Comparison of ENCODE assay signal across 12 mouse cellular contexts in genomic region chr4:137943540-137943939, GRCm38 (mm10). TPM values are rescaled to one million over a fixed set of nuclear protein-coding genes. Genes with fewer than 3 reads are reported as not detected.
DNase-seq lines count a peak whose midpoint lies in the region; ATAC-seq and TF ChIP-seq lines count a peak whose summit lies in the region.
"Had no signal": no experiment of that assay in that cellular context is flagged by ENCODE, and none has a peak within 500 bp of the region (broad histone marks: within the 10 kb centered on the region; RNA-seq: fewer than 3 reads in every experiment).

No protein-coding gene starts in this region.

- 69% methylated on average over 10 of the region's 10 CpGs for WGBS in heart, adult 2 months
- 13% methylated on average over 10 of the region's 10 CpGs for WGBS in liver, adult 2 months
- 84% methylated on average over 10 of the region's 10 CpGs for WGBS in liver, embryonic 11.5 days
- WGBS in liver, postnatal 0 days (ENCODE audit: insufficient replicate concordance) = 60% methylated on average over 10 of the region's 10 CpGs

- TF ChIP-seq POLR2A in heart, adult 2 months (IDR thresholded peaks at IDR 0.05; ENCODE audit: insufficient read depth, low read depth, low read length) = no peak
- TF ChIP-seq POLR2A in liver, adult 2 months (IDR thresholded peaks at IDR 0.05; ENCODE audit: extremely low read depth, insufficient read depth, low read length) = no peak

- H3K4me1 ChIP-seq in heart, adult 2 months (ENCODE audit: control insufficient read depth, insufficient read depth, low read length) = peaks cover 5% of the 10 kb centered on the region
- H3K4me1 ChIP-seq in liver, adult 2 months (ENCODE audit: control insufficient read depth, insufficient read depth, low read length) = peaks cover 18% of the 10 kb centered on the region
- H3K4me1 ChIP-seq in liver, embryonic 11.5 days (replicated peaks; ENCODE audit: control insufficient read depth, insufficient read depth, low read length) = no peaks in the 10 kb centered on the region
- peaks cover 4% of the 10 kb centered on the region for H3K4me1 ChIP-seq in liver, postnatal 0 days (ENCODE audit: insufficient read depth)
- H3K4me1 ChIP-seq: stomach, embryonic 15.5 days had no signal

- no peak for TF ChIP-seq CTCF in heart, adult 2 months (IDR thresholded peaks at IDR 0.05)
- no peak for TF ChIP-seq CTCF in liver, adult 2 months (IDR thresholded peaks at IDR 0.05; ENCODE audit: low read depth, low read length)
- TF ChIP-seq CTCF in liver, postnatal 0 days (IDR thresholded peaks at IDR 0.05; ENCODE audit: low read depth) = no peak

- peak overlapping the region; percentile 44 for H3K27ac ChIP-seq in heart, adult 2 months
- peak overlapping the region; percentile 91 for H3K27ac ChIP-seq in liver, adult 2 months (replicated peaks; ENCODE audit: insufficient read depth, low read depth, low read length)
- H3K27ac ChIP-seq in liver, embryonic 11.5 days (ENCODE audit: low read depth, low read length) = no peak overlapping the region
- H3K27ac ChIP-seq in liver, postnatal 0 days (ENCODE audit: low read depth) = peak overlapping the region; percentile 84
- H3K27ac ChIP-seq: limb, embryonic 10.5 days; stomach, embryonic 15.5 days had no signal

- H3K4me3 ChIP-seq in heart, adult 2 months = no peak overlapping the region
- no peak overlapping the region for H3K4me3 ChIP-seq in liver, adult 2 months (ENCODE audit: insufficient read depth, low read depth, low read length)
- H3K4me3 ChIP-seq in liver, embryonic 11.5 days (ENCODE audit: low read depth, low read length) = no peak overlapping the region
- H3K4me3 ChIP-seq in liver, postnatal 0 days (ENCODE audit: low read depth, low read length) = no peak overlapping the region
- H3K4me3 ChIP-seq: limb, embryonic 10.5 days; midbrain, embryonic 15.5 days; stomach, embryonic 15.5 days had no signal

- H3K9me3 ChIP-seq in liver, embryonic 11.5 days (ENCODE audit: control insufficient read depth, low read length) = no peaks in the 10 kb centered on the region
- H3K9me3 ChIP-seq in liver, postnatal 0 days (ENCODE audit: low read length) = no peaks in the 10 kb centered on the region
- H3K9me3 ChIP-seq: midbrain, embryonic 15.5 days; stomach, embryonic 15.5 days had no signal

- H3K9ac ChIP-seq in heart, adult 2 months (ENCODE audit: low read depth, low read length) = no peak overlapping the region
- H3K9ac ChIP-seq in liver, adult 2 months (ENCODE audit: low read depth, low read length) = 0 out of 2 replicates have a peak overlapping the region, but pooled peaks have one; percentile 15
- H3K9ac ChIP-seq in liver, embryonic 11.5 days (ENCODE audit: low read depth, low read length) = no peak overlapping the region
- no peak overlapping the region for H3K9ac ChIP-seq in liver, postnatal 0 days (replicated peaks)
- H3K9ac ChIP-seq: midbrain, embryonic 15.5 days; stomach, embryonic 15.5 days had no signal

- peak; percentile 83; the same call in 1 of the 2 replicates for TF ChIP-seq EP300 in heart, adult 2 months (IDR thresholded peaks at IDR 0.05; ENCODE audit: insufficient read depth, low read depth, low read length)
- peak; percentile 75; the same call in 1 of the 2 replicates for TF ChIP-seq EP300 in liver, postnatal 0 days (IDR thresholded peaks at IDR 0.05; ENCODE audit: low read depth)

- H3K36me3 ChIP-seq in heart, adult 2 months (ENCODE audit: control insufficient read depth, insufficient read depth, low read length) = no peaks in the 10 kb centered on the region
- H3K36me3 ChIP-seq in liver, adult 2 months (ENCODE audit: control insufficient read depth, insufficient read depth, low read length) = peaks cover 39% of the 10 kb centered on the region
- H3K36me3 ChIP-seq in liver, embryonic 11.5 days (ENCODE audit: control insufficient read depth, insufficient read depth, low read length) = peaks cover 23% of the 10 kb centered on the region
- peaks cover 42% of the 10 kb centered on the region for H3K36me3 ChIP-seq in liver, postnatal 0 days (replicated peaks; ENCODE audit: insufficient read depth, low read length)

- ATAC-seq in liver, embryonic 11.5 days (replicated peaks; ENCODE audit: low FRiP score) = no peak
- peak; percentile 90 for ATAC-seq in liver, postnatal 0 days
- ATAC-seq in granulocyte monocyte progenitor cell, adult 5-6 weeks (replicated peaks; ENCODE audit: poor library complexity, severe bottlenecking) = no peak
- ATAC-seq: CD4-positive, CD25-positive, alpha-beta regulatory T cell, adult 4 months; hindbrain, postnatal 0 days; midbrain, embryonic 15.5 days had no signal

- no peaks in the 10 kb centered on the region for H3K27me3 ChIP-seq in heart, adult 2 months (ENCODE audit: control insufficient read depth, insufficient read depth, low read length)
- no peaks in the 10 kb centered on the region for H3K27me3 ChIP-seq in liver, adult 2 months (ENCODE audit: control insufficient read depth, insufficient read depth, low read length)
- H3K27me3 ChIP-seq in liver, embryonic 11.5 days (replicated peaks; ENCODE audit: control insufficient read depth, insufficient read depth, low read length) = no peaks in the 10 kb centered on the region
- no peaks in the 10 kb centered on the region for H3K27me3 ChIP-seq in liver, postnatal 0 days (ENCODE audit: insufficient read depth, low read length)
- H3K27me3 ChIP-seq: midbrain, embryonic 15.5 days; stomach, embryonic 15.5 days had no signal

- H3K79me2 ChIP-seq in heart, adult 2 months (replicated peaks; ENCODE audit: control insufficient read depth, insufficient read depth, low read length) = no peaks in the 10 kb centered on the region
- H3K79me2 ChIP-seq in liver, adult 2 months (ENCODE audit: control insufficient read depth, insufficient read depth, low read length) = no peaks in the 10 kb centered on the region; the same call in 1 of the 2 replicates

- no peak overlapping the region for H3K4me2 ChIP-seq in liver, embryonic 11.5 days
- no peak overlapping the region for H3K4me2 ChIP-seq in liver, postnatal 0 days (ENCODE audit: low read depth, low read length)
- H3K4me2 ChIP-seq: midbrain, embryonic 15.5 days; stomach, embryonic 15.5 days had no signal

- DNase-seq in heart, adult 2 months = peak; percentile 48 to 74
- DNase-seq in heart, postnatal 25 days (ENCODE audit: low spot score) = no peak
- peak; percentile 98 for DNase-seq in liver, adult 2 months (ENCODE audit: extremely low read depth, low read depth, low spot score)
- no peak for DNase-seq in liver, embryonic 11.5 days (ENCODE audit: low spot score)
- peak; percentile 67 to 76 for DNase-seq in adrenal gland, postnatal 36 days
- DNase-seq in liver, postnatal 0 days = peak; percentile 73

- intact Hi-C loops in heart, adult 2 months (cut with DNase I) = loop anchor here (5.0 kb wide), 1 partner anchor 46 kb away; no protein-coding TSS in a partner anchor
- intact Hi-C loops in heart, postnatal 25 days (cut with DNase I) = no loop called here

RNA-seq across cellular contexts. Expression of gene Eif4g3, which starts 49.3 kb away (rescaled TPM):
- total RNA-seq in heart, adult 2 months (2021) = 10 to 100 TPM; 39.7 to 43.7 TPM
- 24.8 and 29.1 TPM in 2 replicates for polyA plus RNA-seq in heart, adult 2 months (2012; rRNA removed)
- total RNA-seq in heart, postnatal 25 days (2021) = 10 to 100 TPM; 44.1 to 48.1 TPM
- 9.7 and 11.9 TPM in 2 replicates for total RNA-seq in liver, adult 2 months (2014; rRNA removed)
- 11.8 and 17.0 TPM in 2 replicates for polyA plus RNA-seq in liver, adult 2 months (2012; rRNA removed)
- polyA plus RNA-seq in liver, embryonic 11.5 days (2014; fragmentation: Nextera tagmentation; extraction: Ambion mirVana) = 26.2 and 28.3 TPM in 2 replicates
- 100 to 1,000 TPM in 1 of 2 experiments, 10 to 100 TPM in 1; 81.8 to 111 TPM for total RNA-seq in adrenal gland, postnatal 36 days (2021)
- polyA plus RNA-seq in liver, postnatal 0 days (2015; fragmentation: Nextera tagmentation; extraction: Ambion mirVana) = 5.8 and 5.9 TPM in 2 replicates
- total RNA-seq in granulocyte monocyte progenitor cell, adult 5-6 weeks (2014; fragmentation: Nextera tagmentation) = 67.7 and 72.3 TPM in 2 replicates
- 29.3 and 39.1 TPM in 2 replicates for total RNA-seq in granulocyte monocyte progenitor cell, adult 5-6 weeks (2017)

Comparison
In these comparisons a context has a peak if more than half of its experiments do, and no peak if none do; other contexts are left out.
1. DNase-seq: peak in heart, adult 2 months (2 of 2), liver, adult 2 months (single experiment), adrenal gland, postnatal 36 days (2 of 2) and liver, postnatal 0 days (single experiment); none in heart, postnatal 25 days (single experiment) and liver, embryonic 11.5 days (single experiment).